Mouse (Mus musculus) forebrain, embryonic 10.5 days (tissue): ENCODE data around the gene Nudt4. TPM values are rescaled to one million over a fixed set of nuclear protein-coding genes. Genes with fewer than 3 reads are reported as not detected.
A peak's percentile ranks its signal among the peaks of the same experiment; 100 is the strongest.
"Not testable (repeated sequence)": the region's sequence is repeated elsewhere in the genome, so short reads cannot be mapped to it uniquely, and the experiment has no call there.

ENCODE experiments used
- DNase-seq: peaks from one replicate; pipeline ENCODE4 v3.0.0-alpha.2; 2017; ENCODE audit warnings: low spot score; ENCODE audit errors: extremely low spot score
- H3K27ac ChIP-seq: fragments of 300-500 bp; sonication (generic); 2 replicates; pipeline ENCODE4 v1.5.1; 2016; ENCODE audit warnings: mild to moderate bottlenecking
- H3K27me3 ChIP-seq: fragments of 300-500 bp; sonication (generic); 2 replicates; pipeline ENCODE4 v1.6.1; 2016; ENCODE audit warnings: mild to moderate bottlenecking; ENCODE audit not compliant: poor library complexity, severe bottlenecking
- H3K36me3 ChIP-seq: fragments of 300-500 bp; sonication (generic); replicated peaks from 2 replicates; pipeline ENCODE4 v1.6.1; 2016; ENCODE audit warnings: mild to moderate bottlenecking, moderate library complexity
- H3K4me1 ChIP-seq: fragments of 300-500 bp; sonication (generic); 2 replicates; pipeline ENCODE4 v1.6.1; 2016
- H3K4me3 ChIP-seq: fragments of 300-500 bp; sonication (generic); 2 replicates; pipeline ENCODE4 v1.5.1; 2016; ENCODE audit warnings: mild to moderate bottlenecking, moderate library complexity
- H3K9me3 ChIP-seq: fragments of 300-500 bp; sonication (generic); 2 replicates; pipeline ENCODE4 v1.6.1; 2016; ENCODE audit warnings: mild to moderate bottlenecking, moderate library complexity
- WGBS: fragments of 180-500 bp; shearing (Covaris S2); methylation state at CpG from one replicate; pipeline ENCODE4 v1.1.7; 2016; 5-methylcytosine and 5-hydroxymethylcytosine counted together
- polyA plus RNA-seq: library from polyadenylated mRNA; unstranded; fragments of >200 nt; fragmentation: Nextera tagmentation; extraction: Ambion mirVana; gene quantifications from 2 replicates; pipeline ENCODE4 v1.2.1, GENCODE M21; 2016

Gene Nudt4
- polyA plus RNA-seq, 1 experiment from 2014 or later, result 82.3 TPM

DNA sequence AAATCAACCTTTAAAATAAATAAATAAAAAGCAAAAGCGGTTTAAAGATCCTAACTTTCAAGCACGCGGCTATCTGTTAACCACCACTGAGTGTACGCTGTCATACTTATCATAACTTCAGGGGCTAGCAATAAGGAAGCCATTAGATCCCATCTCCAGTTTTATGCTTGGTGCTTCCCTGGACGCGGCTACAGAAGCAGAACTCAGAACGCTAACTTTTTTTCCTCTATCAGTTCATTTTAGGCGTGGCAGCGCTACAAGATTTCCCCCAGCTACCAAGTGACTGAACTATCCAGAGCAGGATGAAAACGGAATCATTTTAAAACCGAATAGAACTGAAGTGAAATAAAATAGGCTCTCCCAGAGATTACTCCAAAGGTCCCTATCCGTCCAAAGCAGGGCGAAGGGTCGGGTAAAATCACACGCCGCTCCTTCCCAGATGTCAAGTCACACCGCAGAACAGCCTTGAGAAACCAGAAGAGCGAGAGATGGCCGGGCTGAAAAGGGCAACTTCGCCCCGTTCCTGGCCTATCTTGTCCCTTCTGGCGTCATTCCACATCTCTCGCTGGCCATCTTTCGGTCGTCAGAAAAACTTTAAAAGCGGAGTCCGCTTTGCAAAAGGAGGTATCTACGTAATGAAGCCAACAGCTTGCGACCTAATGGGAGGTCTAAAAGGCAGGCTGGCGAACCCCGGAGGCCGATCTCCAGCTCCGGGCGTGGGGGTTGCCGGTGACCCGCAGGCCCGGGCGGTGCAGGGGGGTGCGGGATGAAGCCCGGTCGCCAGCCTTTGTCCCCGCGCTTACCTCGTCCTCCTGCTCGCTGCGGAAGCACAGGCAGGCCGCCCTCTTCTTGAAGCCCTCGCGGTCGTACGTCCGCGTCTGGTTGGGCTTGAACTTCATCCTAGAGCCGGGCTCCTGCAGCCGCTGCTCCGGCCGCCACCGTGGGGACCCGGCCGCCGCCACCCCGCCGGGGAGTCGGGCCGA lies 796 bp downstream of the Nudt4 start:
- 1% methylated on average over 65 of the region's 65 CpGs for WGBS
- peak overlapping the region; percentile 97 for H3K27ac ChIP-seq
- no peaks in the 10 kb centered on the region for H3K27me3 ChIP-seq
- peak overlapping the region; percentile 92 for H3K4me3 ChIP-seq
- H3K4me1 ChIP-seq, result peaks cover 51% of the 10 kb centered on the region
- H3K36me3 ChIP-seq, result peaks cover 23% of the 10 kb centered on the region
- peak; percentile 65 for DNase-seq
- H3K9me3 ChIP-seq, result no peaks in the 10 kb centered on the region

DNA sequence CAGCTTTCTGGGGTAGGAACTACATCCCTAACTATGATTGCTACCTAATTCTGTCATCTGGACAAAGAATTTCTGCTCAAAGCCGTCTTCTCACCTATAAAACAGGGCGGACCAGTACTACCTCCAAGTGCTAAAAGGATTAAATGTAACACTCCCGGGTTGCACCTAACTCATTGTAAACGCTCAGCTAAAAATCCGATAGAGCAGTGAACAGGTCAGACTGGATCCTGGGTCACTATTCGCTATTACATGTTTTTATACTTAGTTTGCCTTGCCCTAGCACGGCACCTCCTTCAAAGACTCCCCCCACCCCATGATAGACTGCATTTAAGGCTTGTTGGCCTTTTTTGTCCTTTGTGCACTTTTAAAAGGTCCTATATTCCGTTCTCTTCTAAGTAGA lies 1.6 kb downstream of the Nudt4 start:
- peak overlapping the region; percentile 92 for H3K4me3 ChIP-seq
- H3K36me3 ChIP-seq, result peaks cover 31% of the 10 kb centered on the region
- no peaks in the 10 kb centered on the region for H3K27me3 ChIP-seq
- H3K27ac ChIP-seq, result peak overlapping the region; percentile 97
- 17% methylated on average over 8 of the region's 8 CpGs for WGBS
- H3K4me1 ChIP-seq, result peaks cover 43% of the 10 kb centered on the region
- no peak for DNase-seq
- H3K9me3 ChIP-seq, result no peaks in the 10 kb centered on the region

DNA sequence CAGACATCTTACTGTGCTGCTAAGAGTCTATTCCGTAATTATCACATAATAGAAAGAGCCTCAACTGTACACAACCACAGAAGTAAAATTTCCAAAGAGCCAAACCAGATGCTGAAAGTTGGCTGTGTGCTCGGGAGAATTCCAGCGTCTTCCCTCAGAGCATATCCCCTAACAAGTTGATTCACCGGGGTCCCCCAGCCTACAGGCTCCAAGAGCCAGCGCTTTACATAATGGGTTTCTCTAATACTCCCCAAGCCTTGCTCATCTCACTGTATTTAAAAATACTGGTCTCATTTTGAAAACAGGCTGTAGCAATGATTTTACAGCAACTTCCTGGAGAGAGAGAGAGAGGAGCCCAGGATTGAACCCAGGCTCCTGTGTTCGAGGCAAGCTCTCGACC lies 2.3 kb downstream of the Nudt4 start:
- WGBS, result 80% methylated on average over 7 of the region's 7 CpGs
- H3K4me1 ChIP-seq, result peaks cover 43% of the 10 kb centered on the region
- 0 out of 2 replicates have a peak overlapping the region, but pooled peaks have one; percentile 97 for H3K27ac ChIP-seq
- DNase-seq, result no peak
- peaks cover 34% of the 10 kb centered on the region for H3K36me3 ChIP-seq
- no peaks in the 10 kb centered on the region for H3K9me3 ChIP-seq
- H3K4me3 ChIP-seq, result peak overlapping the region; percentile 92
- no peaks in the 10 kb centered on the region for H3K27me3 ChIP-seq

DNA sequence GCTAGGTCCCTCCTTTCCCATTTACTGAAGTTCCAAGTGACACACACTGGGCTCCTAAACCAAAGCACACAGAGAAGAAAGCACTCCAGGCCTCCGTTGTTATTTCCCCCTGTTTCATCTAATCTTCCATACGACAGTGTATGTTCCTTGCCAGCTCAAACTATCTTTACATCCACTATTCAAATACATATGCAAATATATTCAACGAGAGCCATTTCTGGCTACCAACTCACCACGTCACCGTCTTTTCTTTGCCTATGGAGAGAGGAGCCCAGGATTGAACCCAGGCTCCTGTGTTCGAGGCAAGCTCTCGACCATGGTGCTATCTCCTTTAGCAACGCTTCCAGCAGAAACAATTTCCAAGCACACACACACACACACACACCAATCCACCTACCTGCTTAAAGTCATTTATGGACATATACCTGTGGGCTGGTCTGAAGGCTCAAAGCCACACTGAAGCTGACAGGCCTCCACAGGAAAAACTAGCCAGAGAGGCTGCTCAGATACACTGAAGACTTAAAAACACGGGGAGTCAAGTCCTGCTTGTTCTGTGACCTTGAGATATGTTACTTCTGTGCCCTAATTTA lies 3.5 kb downstream of the Nudt4 start:
- 92% methylated on average over 9 of the region's 9 CpGs for WGBS
- Histone ChIP-seq H3K4me1 (peaks cover 37% of the 10 kb centered on the region), H3K27ac (no peak overlapping the region), H3K4me3 (peak overlapping the region; percentile 22), H3K9me3 (no peaks in the 10 kb centered on the region), H3K27me3 (no peaks in the 10 kb centered on the region), H3K36me3 (peaks cover 38% of the 10 kb centered on the region)
- DNase-seq, result no peak

DNA sequence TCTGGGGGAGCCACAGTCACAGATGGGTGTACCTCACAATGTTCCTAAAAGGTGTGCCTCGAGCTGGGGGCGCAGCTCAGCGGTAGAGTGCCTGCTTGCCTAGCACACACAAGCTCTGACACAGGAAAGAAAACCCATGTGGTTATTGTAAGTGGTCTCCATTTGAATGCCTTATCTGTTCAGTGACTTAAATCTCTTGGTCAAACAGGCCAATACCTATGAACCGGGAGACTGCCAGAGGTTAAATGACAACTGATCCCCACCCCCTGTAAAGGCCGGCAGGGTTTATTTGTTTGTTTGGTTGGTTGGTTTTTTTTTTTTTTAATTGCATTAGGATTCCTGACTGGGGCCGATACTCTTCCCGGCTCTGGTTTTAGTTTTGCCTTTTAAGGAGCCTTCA lies 4.5 kb downstream of the Nudt4 start:
- Histone ChIP-seq H3K27me3 (no peaks in the 10 kb centered on the region), H3K27ac (no peak overlapping the region), H3K4me1 (peaks cover 28% of the 10 kb centered on the region), H3K9me3 (no peaks in the 10 kb centered on the region), H3K36me3 (peaks cover 48% of the 10 kb centered on the region), H3K4me3 (peak overlapping the region; percentile 22; the same call in 1 of the 2 replicates)
- WGBS, result 77% methylated on average over 7 of the region's 7 CpGs
- DNase-seq, result no peak

DNA sequence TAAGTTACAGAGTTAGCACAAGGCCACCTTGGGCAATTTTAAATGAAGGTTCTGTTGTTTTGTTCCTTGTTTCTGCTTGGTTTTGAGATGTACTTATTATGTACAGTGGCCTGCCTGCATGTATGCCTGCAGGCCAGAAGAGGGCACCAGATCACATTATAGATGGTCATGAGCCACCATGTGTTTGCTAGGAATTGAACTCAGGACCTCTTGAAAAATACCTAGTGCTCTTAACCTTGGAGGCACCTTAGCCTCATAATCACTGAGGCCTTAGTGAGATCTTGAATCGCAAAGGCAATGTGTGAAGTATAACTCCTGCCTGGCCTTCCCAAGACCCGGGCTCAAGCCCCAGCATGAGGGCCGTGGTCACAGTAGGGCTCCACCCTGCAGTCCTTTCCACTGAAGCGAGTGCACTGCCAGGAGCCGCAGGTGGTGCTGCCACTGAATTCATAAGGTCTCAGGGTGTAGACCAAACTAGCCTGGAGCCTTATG lies 6.6 kb downstream of the Nudt4 start:
- Histone ChIP-seq H3K27me3 (no peaks in the 10 kb centered on the region), H3K4me3 (no peak overlapping the region), H3K4me1 (peaks cover 22% of the 10 kb centered on the region), H3K36me3 (peaks cover 65% of the 10 kb centered on the region), H3K9me3 (no peaks in the 10 kb centered on the region), H3K27ac (no peak overlapping the region)
- no peak for DNase-seq
- WGBS, result 88% methylated on average over 5 of the region's 5 CpGs

DNA sequence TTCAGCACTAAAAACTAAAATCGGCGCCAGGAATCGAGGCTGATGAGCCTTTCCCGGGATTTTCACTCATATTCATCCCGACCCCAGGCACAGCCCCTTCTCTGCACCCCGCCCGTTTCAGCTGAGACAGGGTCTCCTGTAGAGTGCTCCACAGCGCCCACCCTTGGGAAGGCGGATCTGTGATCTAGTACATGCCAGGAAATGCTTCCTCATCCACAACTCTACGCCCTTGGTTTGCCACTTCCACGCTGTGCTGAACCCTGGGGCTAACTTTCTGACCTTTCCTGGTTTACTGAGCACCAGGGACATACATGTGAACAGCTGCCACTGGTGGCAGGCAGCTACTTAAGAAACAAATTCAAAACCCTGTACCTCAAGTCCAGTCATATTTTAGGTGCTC lies 8.1 kb downstream of the Nudt4 start:
- Histone ChIP-seq H3K4me1 (peaks cover 10% of the 10 kb centered on the region), H3K36me3 (peaks cover 73% of the 10 kb centered on the region), H3K4me3 (no peak overlapping the region), H3K27me3 (no peaks in the 10 kb centered on the region), H3K27ac (no peak overlapping the region), H3K9me3 (no peaks in the 10 kb centered on the region)
- no peak for DNase-seq
- 86% methylated on average over 11 of the region's 11 CpGs for WGBS

DNA sequence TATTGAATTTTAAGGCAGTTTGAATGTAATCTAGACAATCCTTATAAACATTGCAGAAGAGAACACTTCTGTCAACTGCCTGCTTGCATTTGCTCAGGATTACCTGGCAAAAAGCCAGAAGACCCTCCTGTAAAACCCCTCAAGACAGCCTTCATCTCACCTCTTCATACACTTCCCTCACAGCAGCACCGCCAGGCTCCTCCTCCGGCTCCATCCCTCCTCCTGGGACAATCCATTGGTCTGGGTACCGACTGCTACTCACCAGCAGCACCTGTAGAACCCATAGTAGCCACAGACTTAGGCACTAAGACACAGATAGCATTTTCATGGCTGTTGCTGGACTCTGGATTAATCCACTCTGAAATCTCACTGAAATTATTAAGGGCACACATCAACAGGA lies 11.6 kb downstream of the Nudt4 start:
- Histone ChIP-seq H3K36me3 (peaks cover 76% of the 10 kb centered on the region), H3K27ac (no peak overlapping the region), H3K27me3 (no peaks in the 10 kb centered on the region), H3K9me3 (no peaks in the 10 kb centered on the region), H3K4me3 (no peak overlapping the region), H3K4me1 (no peaks in the 10 kb centered on the region)
- DNase-seq, result no peak
- 63% methylated on average over 3 of the region's 3 CpGs for WGBS

DNA sequence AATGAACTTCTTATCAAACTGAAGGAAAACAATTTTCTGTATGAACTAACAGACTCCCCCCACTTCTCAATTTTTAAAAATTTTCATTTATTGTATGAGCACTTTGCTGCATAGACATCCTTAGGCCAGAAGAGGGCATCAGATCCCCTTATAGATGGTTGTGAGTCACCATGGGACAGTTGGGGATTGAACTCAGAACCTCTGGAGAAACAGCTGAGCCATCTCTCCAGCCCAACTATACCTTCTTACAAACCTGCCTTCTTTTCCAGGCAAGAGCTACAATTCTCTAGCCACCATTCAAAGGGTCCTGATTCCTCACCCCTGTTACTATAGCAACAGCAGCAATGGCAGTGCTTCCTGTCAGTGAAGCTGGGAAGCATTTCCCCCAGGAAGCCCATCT lies 12.2 kb downstream of the Nudt4 start:
- Histone ChIP-seq H3K4me1 (no peaks in the 10 kb centered on the region), H3K27me3 (no peaks in the 10 kb centered on the region), H3K36me3 (peaks cover 79% of the 10 kb centered on the region), H3K4me3 (no peak overlapping the region), H3K9me3 (no peaks in the 10 kb centered on the region), H3K27ac (no peak overlapping the region)
- DNase-seq, result no peak

DNA sequence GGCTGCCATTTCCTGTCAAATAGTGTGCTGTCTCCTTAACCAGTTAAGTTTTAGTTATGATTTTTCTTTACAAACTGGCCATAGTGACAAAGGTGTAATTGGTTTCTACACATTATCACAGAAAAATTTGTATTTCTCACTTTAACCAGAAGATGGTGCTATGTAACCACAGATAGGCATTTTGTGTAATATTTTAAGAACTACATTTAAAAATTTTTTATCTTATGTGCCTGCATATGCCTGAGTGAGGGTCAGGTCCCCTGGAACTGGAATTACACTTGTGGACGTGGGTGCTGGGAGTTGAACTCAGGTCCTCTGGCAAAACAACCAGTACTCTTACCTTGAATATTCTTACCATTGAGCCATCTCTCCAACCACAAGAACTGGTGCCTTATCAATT lies 13.4 kb downstream of the Nudt4 start:
- WGBS, result 92% methylated on average over 1 of the region's 1 CpGs
- no peak overlapping the region for H3K4me3 ChIP-seq
- no peaks in the 10 kb centered on the region for H3K9me3 ChIP-seq
- peaks cover 88% of the 10 kb centered on the region for H3K36me3 ChIP-seq
- no peak for DNase-seq
- no peak overlapping the region for H3K27ac ChIP-seq
- no peaks in the 10 kb centered on the region for H3K4me1 ChIP-seq
- H3K27me3 ChIP-seq, result no peaks in the 10 kb centered on the region

DNA sequence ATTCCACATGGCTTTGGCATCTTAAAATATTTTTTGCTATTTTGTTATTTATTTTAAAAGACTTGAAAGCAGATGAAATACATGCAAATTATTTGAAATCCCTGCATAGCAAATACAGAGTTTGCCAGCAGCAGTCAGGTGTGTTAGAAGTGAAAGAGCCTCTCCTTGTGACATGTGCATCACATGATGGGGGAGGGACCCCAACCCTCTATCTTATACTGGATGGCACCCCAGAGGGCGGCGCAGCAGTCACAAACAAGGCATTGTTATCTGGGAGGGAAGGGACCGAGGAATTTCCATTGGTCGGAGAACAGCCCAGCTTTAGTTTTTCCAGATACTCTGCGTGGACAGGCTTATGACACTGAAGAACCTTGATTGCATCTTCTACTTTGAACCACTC lies 14.9 kb downstream of the Nudt4 start:
- H3K27ac ChIP-seq, result not testable (repeated sequence)
- 57% methylated on average over 5 of the region's 5 CpGs for WGBS
- peaks cover 89% of the 10 kb centered on the region for H3K36me3 ChIP-seq

DNA sequence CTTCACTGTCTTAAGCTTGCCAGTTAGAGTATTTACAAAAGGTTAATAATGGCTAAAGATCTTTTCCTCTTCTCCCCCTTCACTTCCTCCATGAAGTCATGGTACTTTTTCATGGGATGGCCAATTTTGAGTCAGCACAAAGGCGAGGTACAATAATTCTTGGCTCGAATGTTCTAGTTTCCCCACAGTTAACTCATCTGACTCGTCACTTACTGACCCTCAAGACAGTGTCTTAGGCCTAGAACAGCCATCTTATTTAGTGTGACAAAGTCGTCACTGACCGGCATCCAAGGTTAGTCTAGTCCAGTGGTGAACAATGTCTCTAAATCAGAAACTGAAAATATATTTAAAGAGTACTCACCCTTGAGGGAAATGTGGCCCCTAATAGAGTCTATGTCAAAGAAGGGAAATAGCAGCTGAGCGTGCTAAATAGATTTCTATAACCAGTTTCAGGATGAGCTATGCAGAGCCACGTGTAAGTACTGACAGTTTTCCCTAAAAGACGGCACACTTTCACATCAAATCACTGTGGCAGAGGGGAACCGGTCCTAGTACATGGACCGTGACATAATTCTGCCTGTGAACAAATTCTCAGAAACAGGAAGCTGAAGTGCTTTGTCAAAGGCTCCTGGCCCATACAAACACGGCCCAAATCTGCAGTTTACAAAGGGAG lies 15.7 kb downstream of the Nudt4 start:
- WGBS, result 89% methylated on average over 11 of the region's 11 CpGs

More for the DNA sequence above, 14.9 kb downstream of the Nudt4 start:
- H3K9me3 ChIP-seq, H3K4me3 ChIP-seq, H3K27me3 ChIP-seq, DNase-seq, H3K4me1 ChIP-seq: not testable (repeated sequence)

More for the DNA sequence above, 15.7 kb downstream of the Nudt4 start:
- Histone ChIP-seq H3K27ac (no peak overlapping the region), H3K9me3 (no peaks in the 10 kb centered on the region), H3K4me3 (no peak overlapping the region), H3K27me3 (no peaks in the 10 kb centered on the region), H3K36me3 (peaks cover 88% of the 10 kb centered on the region), H3K4me1 (no peaks in the 10 kb centered on the region)
- no peak for DNase-seq
